Mouse (Mus musculus) heart, postnatal 25 days (tissue): Measurements from ENCODE around the gene Usp42. TPM values are rescaled to one million over a fixed set of nuclear protein-coding genes. Genes with fewer than 3 reads are reported as not detected.

Experiments used
- DNase-seq: peaks from one replicate; pipeline ENCODE4 v3.0.0; 2022; ENCODE audit warnings: low spot score
- intact Hi-C: fragments of 180-260 bp; cut with DNase I; formaldehyde crosslinking; loops from one replicate; pipeline ENCODE4 v1.15.1; 2025
- total RNA-seq, 2 experiments: library from RNA; stranded (reverse); gene quantifications; 2 replicates each; pipeline ENCODE4 v1.2.3; 2021

Usp42 gene
- total RNA-seq, 2 experiments from 2014 or later: 6.7 to 7.3 TPM

DNA sequence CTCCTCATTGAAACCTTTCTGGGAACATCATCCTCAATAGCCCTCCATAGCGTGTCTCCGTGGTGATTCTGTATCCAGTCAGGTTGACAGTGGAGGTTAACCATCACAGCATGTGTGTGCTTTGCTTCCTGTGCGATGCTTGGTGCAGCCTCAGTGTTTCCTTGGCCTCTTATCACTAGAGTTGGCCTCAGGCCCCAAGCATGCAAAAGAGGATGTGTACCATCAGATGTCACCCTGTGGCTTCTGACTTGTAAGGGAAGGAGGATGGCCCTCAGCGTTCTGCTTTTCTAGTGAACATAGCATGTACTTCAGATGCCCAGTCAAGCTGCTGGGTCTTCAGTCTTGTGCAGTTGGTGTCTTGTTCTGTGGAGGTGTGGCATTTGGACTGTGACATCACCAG lies 33.6 kb downstream of the Usp42 start:
- intact Hi-C loops: loop anchor here (5.0 kb wide), 1 partner anchor 66 kb away; no protein-coding TSS in a partner anchor
- DNase-seq: no peak

GRCm38 (mm10) chr5:143696323-143696722 lies 35.8 kb downstream of the Usp42 start:
- DNase-seq: no peak
- intact Hi-C loops: loop anchor here (5.0 kb wide), 1 partner anchor 64 kb away; no protein-coding TSS in a partner anchor

DNA sequence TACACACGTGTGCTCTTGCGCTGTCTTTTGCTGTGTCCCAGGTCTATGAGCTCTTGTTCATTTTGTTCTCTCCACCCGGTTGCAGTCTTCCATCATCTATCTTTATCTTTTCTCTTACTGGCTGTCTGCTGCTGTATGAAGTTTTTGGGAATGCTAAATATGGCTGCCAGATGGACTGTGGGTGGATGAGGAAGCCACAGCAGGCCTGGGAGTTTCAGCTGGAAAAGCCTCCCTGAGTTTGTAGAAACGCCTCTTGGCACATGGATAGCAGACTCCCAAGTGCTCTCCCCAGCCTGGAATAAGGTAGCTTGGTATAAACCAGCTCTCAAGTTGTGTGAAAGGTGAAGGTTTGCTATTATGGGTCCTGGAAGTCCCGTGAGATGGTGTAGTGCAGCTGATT lies 41.2 kb downstream of the Usp42 start:
- DNase-seq: no peak
- intact Hi-C loops: no loop called here

- DNase-seq: no peak
- intact Hi-C loops: no loop called here
Observed at GRCm38 (mm10) chr5:143690392-143690791, 41.7 kb downstream of the Usp42 start.

GRCm38 (mm10) chr5:143687589-143687988 lies 44.5 kb downstream of the Usp42 start:
- intact Hi-C loops: no loop called here

DNA sequence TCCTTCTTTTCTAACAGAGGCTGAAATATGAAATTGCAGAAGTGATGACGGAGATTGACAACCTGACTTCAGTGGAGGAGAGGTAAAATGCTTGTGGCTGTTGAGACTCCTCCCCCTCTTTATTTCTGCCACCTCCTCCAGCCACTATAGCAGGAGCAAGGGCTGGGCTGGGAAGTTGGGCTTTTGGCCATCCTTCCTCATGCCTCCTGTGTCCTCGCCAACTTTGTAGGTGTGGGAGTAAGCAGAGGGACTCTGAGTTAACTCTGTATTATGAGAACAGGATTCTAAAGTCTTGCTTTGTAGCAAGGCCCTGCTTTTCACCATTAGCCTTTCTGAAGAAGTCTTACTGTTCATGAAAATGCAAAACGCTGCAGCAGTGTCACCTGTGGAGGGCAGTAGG lies 45.6 kb downstream of the Usp42 start:
- intact Hi-C loops: no loop called here
- DNase-seq: no peak

More at GRCm38 (mm10) chr5:143687589-143687988, 44.5 kb downstream of the Usp42 start:
- DNase-seq: no peak

- intact Hi-C loops: no loop called here
- DNase-seq: no peak
Observed at GRCm38 (mm10) chr5:143684911-143685390, 47.1 kb downstream of the Usp42 start.

DNA sequence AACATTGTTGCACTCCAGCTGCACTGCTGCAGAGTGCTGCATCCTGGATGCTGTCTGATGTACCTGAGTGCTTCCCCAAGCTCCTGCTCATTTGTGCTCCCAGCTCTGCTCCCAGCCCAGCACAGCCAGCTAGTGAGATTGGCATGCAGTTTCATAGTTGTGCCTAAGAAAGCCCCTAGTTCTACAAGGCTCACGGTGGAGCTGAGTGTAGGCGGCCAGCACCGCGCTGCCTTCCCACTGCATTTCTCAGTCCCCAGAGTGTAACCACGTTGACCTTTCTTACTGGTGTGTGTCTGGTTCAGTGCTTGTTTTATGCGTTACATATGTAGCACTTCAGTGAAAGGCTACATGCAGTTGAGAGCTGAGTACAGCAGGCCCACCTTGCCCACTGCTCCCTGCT lies 48.4 kb downstream of the Usp42 start:
- intact Hi-C loops: no loop called here
- DNase-seq: no peak

DNA sequence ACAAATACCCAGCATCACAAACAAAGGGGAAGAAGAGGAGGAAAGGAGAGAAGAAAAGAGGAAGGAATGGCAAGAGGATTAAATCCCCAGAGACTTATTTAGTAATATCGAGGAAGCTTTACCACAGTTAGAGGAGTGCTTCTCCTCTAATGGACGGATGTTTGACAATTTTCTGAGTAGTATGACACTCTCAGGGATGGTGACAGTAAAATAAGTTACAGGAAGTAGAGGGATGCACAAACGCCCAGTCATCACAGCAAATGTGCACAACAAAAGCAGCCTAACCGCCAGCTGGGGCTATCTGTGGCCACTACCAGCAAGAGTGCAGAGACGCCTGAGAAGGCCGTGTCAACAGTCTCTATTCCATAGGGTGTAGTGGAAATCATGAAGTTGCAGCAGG lies 52.4 kb downstream of the Usp42 start:
- intact Hi-C loops: loop anchor here (5.0 kb wide), 1 partner anchor 57 kb away; the partner anchor contains the start of gene Cyth3
- no peak for DNase-seq

DNA sequence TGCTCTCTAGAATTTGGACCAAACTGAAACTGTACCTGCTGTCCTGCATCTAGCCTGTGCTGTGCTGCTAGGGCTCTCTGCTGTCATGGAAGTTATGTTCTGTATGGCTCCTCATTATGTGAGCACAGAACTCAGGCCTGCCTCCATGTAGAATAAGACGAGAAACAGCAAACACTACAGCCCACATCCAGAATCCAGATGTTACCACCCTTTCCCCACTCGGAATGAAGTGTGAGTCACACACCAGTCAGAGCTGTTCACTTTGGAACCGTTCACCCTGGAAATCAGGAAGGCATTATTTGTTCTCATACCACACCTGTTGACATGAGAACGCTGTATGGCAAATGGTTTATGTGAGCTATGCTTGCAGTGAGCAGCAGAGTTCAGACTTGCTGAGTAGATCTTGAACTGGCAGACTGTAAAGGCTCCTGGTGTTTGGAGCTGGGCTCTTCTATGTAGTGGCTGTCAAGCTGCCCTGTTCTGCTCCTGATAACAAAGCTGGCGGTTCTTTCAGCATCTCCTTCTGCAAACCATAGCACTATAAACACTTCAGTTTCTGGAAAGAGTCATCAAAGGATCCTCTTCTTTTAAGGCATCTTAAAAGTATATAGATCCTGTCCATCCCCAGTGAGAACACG lies 53.3 kb downstream of the Usp42 start:
- intact Hi-C loops: loop anchor here (5.0 kb wide), 1 partner anchor 56 kb away; the partner anchor contains the start of gene Cyth3
- DNase-seq: no peak

GRCm38 (mm10) chr5:143677363-143677762 lies 54.7 kb downstream of the Usp42 start:
- intact Hi-C loops: loop anchor here (5.0 kb wide), 1 partner anchor 55 kb away; the partner anchor contains the start of gene Cyth3
- DNase-seq: no peak

DNA sequence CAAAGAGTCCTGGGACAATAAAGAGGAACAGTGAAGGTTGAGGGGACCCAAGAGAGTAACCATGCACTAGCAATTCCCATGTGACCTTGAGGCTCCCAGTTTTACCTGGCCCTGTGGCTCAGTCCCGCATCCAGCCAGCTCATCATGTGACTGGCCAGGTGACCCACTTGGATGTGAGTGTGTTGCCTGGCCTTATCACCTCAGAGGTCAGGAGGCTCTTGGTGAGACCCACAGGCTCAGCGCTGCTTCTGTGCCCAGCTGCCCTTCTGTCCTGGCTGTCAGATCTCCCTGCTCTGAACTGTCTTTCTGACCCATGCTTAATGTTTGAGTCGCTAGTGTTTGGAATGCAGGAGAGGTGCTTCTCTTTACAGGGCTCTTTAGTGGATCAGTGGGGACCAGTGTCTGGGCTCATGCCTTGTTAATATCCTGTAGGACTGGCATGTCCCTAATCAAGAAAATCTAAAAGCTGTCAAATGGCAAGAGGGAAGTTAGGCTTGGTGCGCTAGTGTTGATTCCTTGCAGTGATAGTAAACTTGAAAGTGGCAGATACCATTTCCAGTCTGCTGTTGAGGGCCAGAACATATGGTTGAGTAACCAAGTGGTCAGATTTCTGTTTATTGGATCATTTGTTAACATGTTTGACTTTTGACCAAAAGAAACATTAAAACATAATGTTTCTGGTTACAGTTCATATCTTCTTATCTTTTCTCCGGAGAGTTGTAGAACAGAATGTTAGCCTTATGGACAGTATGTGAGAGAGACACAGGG lies 55.7 kb downstream of the Usp42 start:
- intact Hi-C loops: loop anchor here (5.0 kb wide), 1 partner anchor 54 kb away; the partner anchor contains the start of gene Cyth3
- no peak for DNase-seq

DNA sequence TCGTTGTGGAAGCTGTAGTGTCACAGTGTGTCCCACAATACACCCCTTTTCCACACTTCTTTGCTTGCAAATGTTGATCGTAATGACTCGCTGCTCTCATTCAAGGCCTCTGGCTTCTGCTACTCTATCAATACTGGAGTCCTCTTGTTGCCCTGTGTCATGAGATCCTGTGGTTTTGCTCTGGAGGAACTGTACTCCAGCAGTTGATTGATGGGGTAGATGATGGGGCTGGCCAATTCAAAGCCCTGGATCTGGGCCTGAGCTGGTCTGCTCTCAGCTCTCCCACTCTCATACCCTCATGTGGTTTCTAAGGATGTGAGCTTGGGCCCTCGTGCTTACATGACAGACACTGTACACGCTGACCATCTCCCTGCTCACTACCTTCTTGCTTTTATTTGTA lies 57.5 kb downstream of the Usp42 start:
- DNase-seq: no peak
- intact Hi-C loops: no loop called here

GRCm38 (mm10) chr5:143670740-143671415 lies 61.2 kb downstream of the Usp42 start:
- DNase-seq: no peak
- intact Hi-C loops: no loop called here

- intact Hi-C loops: loop anchor here (2.0 to 5.0 kb wide), 2 partner anchors 37 to 101 kb away; no protein-coding TSS in a partner anchor
- DNase-seq: no peak
Observed at GRCm38 (mm10) chr5:143669839-143670238, 62.2 kb downstream of the Usp42 start.

GRCm38 (mm10) chr5:143669393-143669792 lies 62.7 kb downstream of the Usp42 start:
- no peak for DNase-seq
- intact Hi-C loops: loop anchor here (2.0 to 5.0 kb wide), 2 partner anchors 38 to 101 kb away; no protein-coding TSS in a partner anchor

GRCm38 (mm10) chr5:143668884-143669283 lies 63.2 kb downstream of the Usp42 start:
- intact Hi-C loops: loop anchor here (2.0 to 5.0 kb wide), 2 partner anchors 38 to 100 kb away; no protein-coding TSS in a partner anchor
- DNase-seq: no peak

DNA sequence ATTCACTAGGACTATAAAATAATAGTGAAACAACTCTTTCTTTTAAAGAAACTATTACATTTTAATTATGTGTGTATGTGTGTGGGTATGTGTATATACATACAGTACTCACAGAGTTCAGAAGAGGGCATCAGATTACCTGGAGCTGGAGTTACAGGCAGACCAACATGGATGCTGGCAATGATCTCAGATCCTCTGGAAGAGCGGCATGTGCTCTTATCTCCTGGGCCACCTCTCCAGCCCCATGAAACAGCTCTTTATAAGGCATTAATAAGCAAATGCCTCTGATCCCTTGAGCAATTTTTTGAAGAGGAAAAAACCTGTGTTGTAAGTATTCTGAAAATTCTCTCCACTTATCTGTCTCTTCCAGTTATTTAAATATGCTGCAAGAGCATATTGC lies 66.1 kb downstream of the Usp42 start:
- intact Hi-C loops: loop anchor here (5.0 kb wide), 1 partner anchor 41 kb away; no protein-coding TSS in a partner anchor
- DNase-seq: no peak

DNA sequence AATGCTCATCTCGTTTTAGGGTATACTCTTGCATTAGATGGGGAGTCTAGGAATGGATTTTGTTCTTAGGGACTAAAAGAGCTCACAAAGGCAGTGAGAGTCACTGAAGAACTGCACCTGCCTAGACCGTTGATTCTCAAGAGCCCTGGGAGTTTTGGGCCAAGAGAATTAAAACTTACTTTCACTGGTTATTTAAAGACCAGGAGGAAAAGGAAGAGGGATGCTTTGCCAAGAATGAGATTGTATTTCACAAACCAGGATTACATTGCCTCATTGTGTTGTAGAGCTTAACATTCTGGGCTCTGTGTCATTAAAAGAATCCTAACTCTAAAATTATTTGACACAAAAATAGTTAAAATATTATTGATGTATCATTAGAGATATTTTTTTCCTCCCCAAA lies 66.5 kb downstream of the Usp42 start:
- intact Hi-C loops: loop anchor here (5.0 kb wide), 1 partner anchor 42 kb away; no protein-coding TSS in a partner anchor
- no peak for DNase-seq

GRCm38 (mm10) chr5:143663074-143663687 lies 68.9 kb downstream of the Usp42 start:
- intact Hi-C loops: no loop called here
- DNase-seq: no peak
